Mouse (Mus musculus) liver, embryonic 14.5 days (tissue): Measurements from ENCODE around the gene Kcnq4. TPM values are rescaled to one million over a fixed set of nuclear protein-coding genes. Genes with fewer than 3 reads are reported as not detected.

ENCODE experiments used
- ATAC-seq: fragments of 200-750 bp; cut with Nextera tagmentation; 2 replicates; pipeline ENCODE4 v1.8.0; 2017; ENCODE audit warnings: moderate number of reproducible peaks, mild to moderate bottlenecking, moderate library complexity; ENCODE audit not compliant: insufficient read depth
- DNase-seq, 3 experiments: peaks; one replicate each; pipeline ENCODE4 v3.0.0-alpha.2; 2012 to 2013; ENCODE audit warnings: low read depth in 3 of 3, low spot score in 3 of 3
- H3K27ac ChIP-seq: fragments of 300-500 bp; sonication (generic); 2 replicates; pipeline ENCODE4 v1.5.1; 2014; ENCODE audit warnings: moderate library complexity, mild to moderate bottlenecking, control low read depth, inconsistent platforms
- H3K27me3 ChIP-seq: fragments of 300-500 bp; sonication (generic); 2 replicates; pipeline ENCODE4 v1.6.1; 2014; ENCODE audit warnings: mild to moderate bottlenecking, low read length, moderate library complexity; ENCODE audit not compliant: control insufficient read depth, insufficient read depth
- H3K36me3 ChIP-seq: fragments of 300-500 bp; sonication (generic); replicated peaks from 2 replicates; pipeline ENCODE4 v1.6.1; 2014; ENCODE audit warnings: low read depth; ENCODE audit not compliant: control insufficient read depth, insufficient read depth
- H3K4me1 ChIP-seq, 2 experiments: fragments of 200-500 bp in 1 of 2; fragments of 300-500 bp in 1 of 2; sonication (generic) in 1 of 2; replicated peaks; 2 replicates each; pipeline ENCODE4 v1.6.1; 2012 to 2014; ENCODE audit warnings: antibody characterized with exemption in 1 of 2, inconsistent platforms in 1 of 2, low read length in 1 of 2; ENCODE audit not compliant: control insufficient read depth in 2 of 2, insufficient read depth in 2 of 2
- H3K4me2 ChIP-seq: fragments of 300-500 bp; sonication (generic); 2 replicates; pipeline ENCODE4 v1.6.1; 2014; ENCODE audit warnings: low read depth, mild to moderate bottlenecking, control low read depth, moderate library complexity
- H3K4me3 ChIP-seq, 2 experiments: fragments of 200-500 bp in 1 of 2; fragments of 300-500 bp in 1 of 2; sonication (generic) in 1 of 2; 2 replicates each; pipeline ENCODE4 v1.5.1; 2012 to 2014; ENCODE audit warnings: low read depth in 2 of 2, low read length in 2 of 2, mild to moderate bottlenecking in 2 of 2, control low read depth in 1 of 2, inconsistent platforms in 1 of 2, moderate library complexity in 1 of 2; ENCODE audit not compliant: insufficient read depth in 1 of 2
- H3K9ac ChIP-seq: fragments of 300-500 bp; sonication (generic); replicated peaks from 2 replicates; pipeline ENCODE4 v1.6.1; 2014; ENCODE audit warnings: mild to moderate bottlenecking, control low read depth, moderate library complexity
- H3K9me3 ChIP-seq: fragments of 300-500 bp; sonication (generic); 2 replicates; pipeline ENCODE4 v1.6.1; 2016; ENCODE audit warnings: low read length, mixed read lengths; ENCODE audit not compliant: control insufficient read depth
- CTCF ChIP-seq: IDR thresholded peaks from 2 replicates; pipeline ENCODE4 v1.5.1; 2016; ENCODE audit warnings: antibody characterized with exemption, low read depth, control low read depth
- EP300 ChIP-seq: IDR thresholded peaks from 2 replicates; pipeline ENCODE4 v1.6.1; 2016; ENCODE audit warnings: antibody characterized with exemption, low read depth
- WGBS: fragments of 180-500 bp; shearing (Covaris S2); extraction: QIAGEN DNeasy Blood & Tissue Kit; methylation state at CpG from one replicate; pipeline ENCODE4 v1.1.7; 2014; ENCODE audit not compliant: insufficient replicate concordance; 5-methylcytosine and 5-hydroxymethylcytosine counted together
- polyA plus RNA-seq, 2 experiments: library from polyadenylated mRNA; depleted of rRNA in 1 of 2; stranded (reverse) in 1 of 2; unstranded in 1 of 2; fragments of >200 nt; fragmentation: Nextera tagmentation in 1 of 2; extraction: Ambion mirVana in 1 of 2; gene quantifications; 2 replicates each; pipeline versions ENCODE4 v1.2.1 to v1.2.3; 2012 to 2014

Kcnq4 gene
- polyA plus RNA-seq (2012; rRNA removed) (0.06 and 0.10 TPM in 2 replicates), polyA plus RNA-seq (2014; fragmentation: Nextera tagmentation; extraction: Ambion mirVana) (0.08 TPM in 1 of 2 replicates, not detected in the other)

DNA sequence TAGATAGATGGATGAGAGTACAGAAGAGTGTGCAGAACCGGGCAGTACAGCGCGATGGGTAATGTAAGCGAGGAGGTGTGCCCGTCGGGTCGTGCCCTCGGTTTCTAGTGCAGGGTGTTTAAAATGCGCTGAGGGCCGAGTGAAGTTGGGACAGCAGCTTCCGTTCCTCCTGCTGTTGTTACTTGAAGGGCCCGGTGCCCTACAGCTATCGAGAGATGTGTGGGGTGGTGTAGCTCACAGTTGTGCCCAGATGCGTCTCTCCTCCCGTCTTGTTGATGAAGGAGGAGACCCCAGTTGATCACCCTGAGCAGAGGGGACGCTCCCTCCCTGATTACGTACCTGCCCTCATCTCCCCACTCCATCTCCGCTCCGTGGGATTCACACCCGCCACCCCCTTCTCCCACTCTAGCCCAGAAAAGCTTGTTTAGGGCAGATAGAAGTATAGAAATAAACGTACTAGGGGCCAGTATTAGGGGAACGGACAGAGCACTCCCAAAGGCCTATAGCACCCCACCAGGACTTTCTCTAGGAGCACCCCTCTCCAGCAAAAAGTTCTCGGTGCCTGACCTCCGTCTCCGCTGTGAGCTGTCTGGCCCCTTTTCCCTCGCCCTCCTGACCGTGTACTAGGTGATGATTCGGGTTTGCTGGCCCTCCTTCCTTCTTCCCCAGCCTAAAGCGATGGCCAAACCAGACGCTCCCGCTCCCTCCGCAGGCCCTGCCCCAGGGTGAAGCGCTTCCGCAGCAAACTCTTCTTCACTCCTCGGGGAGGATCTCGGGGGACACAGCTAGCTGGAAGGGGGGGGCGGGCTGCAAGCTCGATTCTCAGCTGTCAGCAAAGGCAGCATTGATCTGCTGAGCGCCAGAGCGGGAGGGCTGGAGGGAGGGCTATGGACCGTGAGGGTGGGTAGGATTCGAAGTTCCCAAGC is at the start of gene Kcnq4:
Kcnq4 (minus strand) TSS at position 672 of the 926 bp plus-strand sequence.
- no peak for ATAC-seq
- no peak for TF ChIP-seq EP300
- no peak for TF ChIP-seq CTCF

DNA sequence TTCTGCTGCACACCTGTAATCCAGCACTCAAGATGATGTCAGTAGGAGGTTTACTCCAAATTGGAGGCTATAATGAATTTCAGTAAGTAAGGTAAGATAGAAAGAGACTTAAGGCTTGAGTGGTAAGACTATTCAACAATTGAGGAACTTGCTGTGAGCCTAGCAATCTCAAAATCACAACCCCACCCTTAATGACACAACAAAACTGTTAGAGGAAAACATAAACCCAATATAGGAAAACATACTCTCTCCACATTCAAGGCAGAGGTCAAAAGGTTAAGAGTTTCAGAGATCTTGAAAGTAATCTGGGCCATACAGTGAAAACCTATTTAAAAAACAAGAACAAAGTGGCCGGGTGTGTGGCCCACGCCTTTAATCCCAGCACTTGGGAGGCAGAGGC is 48.3 kb upstream of the Kcnq4 start:
- Histone ChIP-seq H3K27ac (no peak overlapping the region), H3K36me3 (no peaks in the 10 kb centered on the region; the same call in 1 of the 2 replicates), H3K4me3 (no peak overlapping the region), H3K9ac (no peak overlapping the region), H3K9me3 (no peaks in the 10 kb centered on the region), H3K4me2 (no peak overlapping the region), H3K4me1 (no peaks in the 10 kb centered on the region; a peak in 1 of 4 replicates), H3K27me3 (no peaks in the 10 kb centered on the region)
- no peak for TF ChIP-seq EP300
- no peak for TF ChIP-seq CTCF
- ATAC-seq (no peak), DNase-seq (no peak)
- 66% methylated on average over 2 of the region's 2 CpGs for WGBS

More for the DNA sequence above, at the start of gene Kcnq4:
- Histone ChIP-seq H3K4me2 (peak within 1 kb of the TSS; percentile 69), H3K27me3 (peaks cover 68% of the 10 kb centered on the region), H3K4me3 (peak within 1 kb of the TSS; percentile 7 to 54; a peak in 2 of 4 replicates), H3K4me1 (no peaks in the 10 kb centered on the region), H3K27ac (no peak within 1 kb of the TSS), H3K9ac (no peak within 1 kb of the TSS), H3K36me3 (no peaks in the 10 kb centered on the region), H3K9me3 (no peaks in the 10 kb centered on the region)
- WGBS = 2% methylated on average over 42 of the region's 42 CpGs
- no peak for DNase-seq

DNA sequence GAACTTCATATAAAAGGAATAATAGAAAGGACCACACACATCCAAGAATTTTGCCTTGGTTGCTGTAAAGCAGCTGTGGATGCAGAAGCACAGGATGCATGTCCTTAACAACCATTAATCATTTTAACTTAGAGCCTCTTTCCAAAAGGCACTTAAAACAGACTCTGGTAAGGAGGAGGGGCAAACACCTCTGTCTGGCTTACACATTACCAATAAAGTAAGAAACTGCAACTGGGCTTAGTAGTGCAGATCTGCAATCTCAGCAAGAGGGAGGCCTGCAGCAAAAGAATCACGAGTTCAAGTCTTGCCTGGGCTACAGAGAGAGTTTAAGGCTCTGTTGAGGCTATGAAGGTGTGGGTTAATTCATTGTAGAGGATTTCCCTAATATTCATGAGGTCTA is 47.2 kb upstream of the Kcnq4 start:
- Histone ChIP-seq H3K4me3 (no peak overlapping the region), H3K36me3 (no peaks in the 10 kb centered on the region; the same call in 1 of the 2 replicates), H3K27me3 (no peaks in the 10 kb centered on the region), H3K4me1 (no peaks in the 10 kb centered on the region; a peak in 1 of 4 replicates), H3K4me2 (no peak overlapping the region), H3K9ac (no peak overlapping the region), H3K9me3 (no peaks in the 10 kb centered on the region), H3K27ac (no peak overlapping the region)
- TF ChIP-seq CTCF = no peak
- TF ChIP-seq EP300 = no peak
- ATAC-seq (no peak), DNase-seq (no peak)
- 67% methylated on average over 1 of the region's 1 CpGs for WGBS

- no peaks in the 10 kb centered on the region; a peak in 1 of 4 replicates for H3K4me1 ChIP-seq
- H3K9me3 ChIP-seq = no peaks in the 10 kb centered on the region
- H3K9ac ChIP-seq = no peak overlapping the region
- H3K36me3 ChIP-seq = peaks cover 12% of the 10 kb centered on the region
- H3K4me3 ChIP-seq = no peak overlapping the region
- no peak overlapping the region for H3K4me2 ChIP-seq
- ATAC-seq = no peak
- 84% methylated on average over 2 of the region's 2 CpGs for WGBS
- H3K27me3 ChIP-seq = no peaks in the 10 kb centered on the region
- no peak for TF ChIP-seq CTCF
- TF ChIP-seq EP300 = no peak
- DNase-seq = no peak
- H3K27ac ChIP-seq = no peak overlapping the region
Measured at GRCm38 (mm10) chr4:120792918-120793317, 44.5 kb upstream of the Kcnq4 start.

GRCm38 (mm10) chr4:120790027-120790426 is 41.6 kb upstream of the Kcnq4 start:
- Histone ChIP-seq H3K9ac (no peak overlapping the region), H3K4me1 (no peaks in the 10 kb centered on the region), H3K36me3 (peaks cover 15% of the 10 kb centered on the region), H3K27ac (no peak overlapping the region), H3K4me3 (no peak overlapping the region), H3K4me2 (no peak overlapping the region), H3K9me3 (no peaks in the 10 kb centered on the region), H3K27me3 (no peaks in the 10 kb centered on the region)
- no peak for TF ChIP-seq CTCF
- TF ChIP-seq EP300 = no peak
- WGBS = 83% methylated on average over 4 of the region's 4 CpGs
- ATAC-seq (no peak), DNase-seq (no peak)
